Mouse (Mus musculus) small intestine, adult 2 months (tissue): ENCODE data around the gene Gm4724. TPM values are rescaled to one million over a fixed set of nuclear protein-coding genes. Genes with fewer than 3 reads are reported as not detected.
"Not testable (repeated sequence)": the region's sequence is repeated elsewhere in the genome, so short reads cannot be mapped to it uniquely, and the experiment has no call there.

Experiments used
- H3K27ac ChIP-seq: fragments of 200-500 bp; 2 replicates; pipeline ENCODE4 v1.5.1; 2012; ENCODE audit warnings: low read depth, low read length, control low read depth, inconsistent platforms; ENCODE audit not compliant: insufficient read depth
- H3K27me3 ChIP-seq: fragments of 200-500 bp; 2 replicates; pipeline ENCODE4 v1.6.1; 2012; ENCODE audit warnings: mild to moderate bottlenecking, moderate library complexity, low read length, inconsistent platforms; ENCODE audit not compliant: control insufficient read depth, insufficient read depth
- H3K36me3 ChIP-seq: fragments of 200-500 bp; 2 replicates; pipeline ENCODE4 v1.6.1; 2012; ENCODE audit warnings: mild to moderate bottlenecking, low read length, control low read depth, inconsistent platforms; ENCODE audit not compliant: control insufficient read depth, insufficient read depth
- H3K4me1 ChIP-seq: fragments of 200-500 bp; 2 replicates; pipeline ENCODE4 v1.6.1; 2012; ENCODE audit warnings: low read length, inconsistent platforms, mixed read lengths; ENCODE audit not compliant: control insufficient read depth, insufficient read depth, insufficient read length
- H3K4me3 ChIP-seq: fragments of 200-500 bp; 2 replicates; pipeline ENCODE4 v1.5.1; 2012; ENCODE audit warnings: low read depth, mild to moderate bottlenecking, control low read depth, inconsistent platforms, low read length, moderate library complexity
- WGBS: fragments of 180-500 bp; shearing (Covaris S2); methylation state at CpG from one replicate; pipeline ENCODE4 v1.1.7; 2018; 5-methylcytosine and 5-hydroxymethylcytosine counted together
- polyA plus RNA-seq: library from polyadenylated mRNA; depleted of rRNA; stranded (reverse); fragments of >200 nt; gene quantifications from 2 replicates; pipeline ENCODE4 v1.2.3, GENCODE M21; 2012; rRNA removed

Gm4724 gene
- polyA plus RNA-seq = 1.3 TPM in 2 replicates

DNA sequence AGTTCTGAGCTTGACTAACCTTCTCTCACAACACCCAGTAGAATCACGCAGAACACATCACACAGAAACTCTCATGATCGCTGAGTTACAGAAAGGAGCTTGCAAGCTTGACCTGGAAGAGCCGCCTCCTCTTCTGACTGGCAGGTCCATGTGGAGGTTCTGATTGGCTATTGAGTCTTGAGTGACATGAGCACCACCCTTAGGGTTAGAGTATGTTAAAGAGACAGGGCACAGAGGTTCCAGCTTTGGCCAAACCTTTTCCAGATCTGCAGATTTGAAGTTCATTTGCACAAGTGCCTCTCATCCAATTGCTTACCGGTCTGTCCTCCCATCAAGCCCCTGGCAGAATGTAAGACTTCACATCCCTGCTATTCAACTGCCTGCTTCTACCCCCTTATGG, at the start of gene Gm4724:
Gene Gm4724 (minus strand): TSS at position 101 of the 400 bp plus-strand sequence.
- not testable (repeated sequence) for H3K4me1 ChIP-seq, H3K36me3 ChIP-seq, H3K27me3 ChIP-seq, H3K4me3 ChIP-seq, H3K27ac ChIP-seq
- WGBS = no CpG with 5 or more reads among the region's 4 CpGs

DNA sequence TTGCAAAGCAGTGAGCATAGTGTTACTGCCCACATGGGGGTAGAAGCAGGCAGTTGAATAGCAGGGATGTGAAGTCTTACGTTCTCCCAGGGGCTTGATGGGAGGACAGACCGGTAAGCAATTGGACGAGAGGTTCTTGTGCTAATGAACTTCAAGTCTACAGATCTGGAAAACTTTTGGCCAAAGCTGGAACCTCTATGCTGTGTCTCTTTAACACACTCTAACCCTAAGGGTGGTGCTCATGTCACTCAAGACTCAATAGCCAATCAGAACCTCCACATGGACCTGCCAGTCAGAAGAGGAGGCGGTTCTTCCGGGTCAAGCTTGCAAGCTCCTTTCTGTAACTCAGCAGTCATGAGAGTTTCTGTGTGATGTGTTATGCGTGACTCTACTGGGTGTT, 34.1 kb upstream of the Gm4724 start, which contains the start of gene Zfp965:
Gene Zfp965 (plus strand): TSS at position 301 of the 400 bp plus-strand sequence.
- H3K27me3 ChIP-seq, H3K4me1 ChIP-seq, H3K27ac ChIP-seq, H3K36me3 ChIP-seq, H3K4me3 ChIP-seq: not testable (repeated sequence)
- WGBS = no CpG with 5 or more reads among the region's 6 CpGs

Other genes starting within 250 kb of the Gm4724 start
- gene Gm14391, start 228.9 kb downstream of the Gm4724 start, polyA plus RNA-seq = 0.79 and 1.1 TPM in 2 replicates
- not detected in 2 replicates for gene Gm14440, start 160.7 kb downstream of the Gm4724 start, polyA plus RNA-seq
- gene Gm4631, start 97.6 kb downstream of the Gm4724 start, polyA plus RNA-seq = 0.14 and 0.27 TPM in 2 replicates
- 0.27 TPM in 1 of 2 replicates, not detected in the other for gene Zfp968, start 63.4 kb downstream of the Gm4724 start, polyA plus RNA-seq
- gene Zfp965, start 34.2 kb upstream of the Gm4724 start, polyA plus RNA-seq = not detected in 2 replicates
- gene Gm11007, start 208.2 kb upstream of the Gm4724 start, polyA plus RNA-seq = not detected in 2 replicates